Mouse (Mus musculus): ENCODE data around the gene Synpo2.

DNA sequence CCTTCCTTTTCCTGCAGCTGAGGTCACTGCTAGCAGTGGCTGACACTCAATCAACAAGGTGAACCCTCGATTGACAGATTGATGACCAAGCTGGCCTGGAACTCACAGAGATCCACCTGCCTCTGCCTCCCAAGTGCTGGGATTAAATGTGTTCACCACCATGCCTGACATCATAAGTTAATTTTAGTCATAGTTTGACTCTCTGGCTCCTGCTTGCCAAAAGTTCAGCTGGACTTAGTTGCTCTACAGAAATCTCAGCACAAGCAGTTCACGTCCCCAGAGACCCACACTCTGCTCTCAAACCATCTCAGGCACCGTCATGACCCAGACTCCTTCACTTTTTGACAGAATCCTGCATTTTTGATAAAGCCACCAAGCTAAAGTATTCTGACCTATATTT lies 87.3 kb downstream of the Synpo2 start:
- TF ChIP-seq CTCF (IDR thresholded peaks at IDR 0.05; ENCODE audit: low read depth), result no peak
- TF ChIP-seq EP300 (IDR thresholded peaks at IDR 0.05; ENCODE audit: low read depth), result no peak

All from liver, postnatal 0 days (tissue).